Mouse (Mus musculus) thymus, postnatal 14 days (tissue): ENCODE measurements around the gene Zfp36.

Source experiments
- DNase-seq: peaks from one replicate; pipeline ENCODE4 v3.0.0; 2021

The Zfp36 gene

DNA sequence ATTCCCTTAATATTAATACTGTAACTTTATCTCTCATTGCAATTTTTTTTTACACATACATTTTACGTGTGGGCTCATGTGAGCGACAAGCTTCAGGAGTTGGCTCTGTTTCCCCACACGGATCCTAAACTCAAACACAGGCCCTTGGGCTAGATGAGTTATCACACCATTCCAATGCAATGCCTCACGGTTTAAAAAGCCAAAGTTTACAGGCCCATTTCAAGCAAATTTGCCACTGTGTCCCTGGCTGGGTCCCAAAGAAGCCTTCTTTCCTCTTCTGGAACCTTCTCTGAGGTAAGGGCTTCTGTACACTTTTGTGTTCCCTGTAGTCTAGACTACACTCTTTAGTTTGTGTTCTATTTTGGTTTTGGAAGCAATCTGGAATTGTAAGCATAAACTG is 45.5 kb downstream of the Zfp36 start:
- DNase-seq: no peak

DNA sequence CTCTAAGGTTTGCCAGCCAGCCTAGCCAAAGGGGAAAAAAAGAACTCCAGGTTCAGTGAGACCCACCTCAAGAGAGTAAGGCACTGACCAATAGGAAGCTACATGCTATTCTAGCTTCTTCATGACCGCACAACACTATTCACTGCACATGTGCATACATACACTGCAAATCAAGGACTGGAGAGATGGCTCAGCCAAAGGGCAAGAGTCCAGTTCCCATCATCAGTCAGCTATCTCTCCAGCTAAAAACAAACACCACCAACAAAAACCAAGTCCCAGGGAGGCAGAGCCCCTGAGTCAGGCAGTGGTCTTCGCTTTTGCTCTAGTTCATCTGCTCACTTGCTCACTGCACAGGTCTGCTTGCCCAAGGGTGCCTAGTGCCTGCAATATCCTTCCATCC is 51.8 kb downstream of the Zfp36 start:
- no peak for DNase-seq
